Mouse (Mus musculus) heart, postnatal 0 days (tissue): ENCODE results near the gene Pigm. TPM values are rescaled to one million over a fixed set of nuclear protein-coding genes. Genes with fewer than 3 reads are reported as not detected.

Experiments
- ATAC-seq: fragments of 200-750 bp; cut with Nextera tagmentation; 2 replicates; pipeline ENCODE4 v1.8.0; 2017; ENCODE audit warnings: low read depth, moderate number of reproducible peaks, moderate library complexity; ENCODE audit not compliant: insufficient read depth
- DNase-seq: peaks from one replicate; pipeline ENCODE4 v3.0.0-alpha.2; 2016; ENCODE audit warnings: low spot score
- H3K27ac ChIP-seq: fragments of 300-500 bp; sonication (generic); 2 replicates; pipeline ENCODE4 v1.5.1; 2014; ENCODE audit warnings: low read depth, mild to moderate bottlenecking
- H3K27me3 ChIP-seq: fragments of 300-500 bp; sonication (generic); 2 replicates; pipeline ENCODE4 v1.6.1; 2014; ENCODE audit warnings: low read length, mixed read lengths; ENCODE audit not compliant: control insufficient read depth, insufficient read depth
- H3K36me3 ChIP-seq: fragments of 300-500 bp; sonication (generic); replicated peaks from 2 replicates; pipeline ENCODE4 v1.6.1; 2014; ENCODE audit warnings: low read length, mixed read lengths; ENCODE audit not compliant: control insufficient read depth, insufficient read depth
- H3K4me1 ChIP-seq: fragments of 300-500 bp; sonication (generic); 2 replicates; pipeline ENCODE4 v1.6.1; 2014; ENCODE audit warnings: antibody characterized with exemption; ENCODE audit not compliant: control insufficient read depth, insufficient read depth
- H3K4me2 ChIP-seq: fragments of 300-500 bp; sonication (generic); 2 replicates; pipeline ENCODE4 v1.6.1; 2014; ENCODE audit warnings: low read depth, mild to moderate bottlenecking, low read length, moderate library complexity
- H3K4me3 ChIP-seq: fragments of 300-500 bp; sonication (generic); 2 replicates; pipeline ENCODE4 v1.5.1; 2014; ENCODE audit warnings: low read depth, low read length
- H3K9ac ChIP-seq: fragments of 300-500 bp; sonication (generic); replicated peaks from 2 replicates; pipeline ENCODE4 v1.6.1; 2014; ENCODE audit warnings: low read depth, low read length, mixed read lengths
- H3K9me3 ChIP-seq: fragments of 300-500 bp; sonication (generic); replicated peaks from 2 replicates; pipeline ENCODE4 v1.6.1; 2016; ENCODE audit warnings: low read length; ENCODE audit not compliant: control insufficient read depth
- CTCF ChIP-seq: IDR thresholded peaks from 2 replicates; pipeline ENCODE4 v1.5.1; 2016; ENCODE audit warnings: antibody characterized with exemption, control low read depth, low read depth
- EP300 ChIP-seq: IDR thresholded peaks from 2 replicates; pipeline ENCODE4 v1.6.1; 2016; ENCODE audit warnings: antibody characterized with exemption, low read depth
- WGBS: fragments of 180-500 bp; shearing (Covaris S2); extraction: QIAGEN DNeasy Blood & Tissue Kit; methylation state at CpG from one replicate; pipeline ENCODE4 v1.1.7; 2014; 5-methylcytosine and 5-hydroxymethylcytosine counted together
- polyA plus RNA-seq: library from polyadenylated mRNA; unstranded; fragments of >200 nt; fragmentation: Nextera tagmentation; extraction: Ambion mirVana; gene quantifications from 2 replicates; pipeline ENCODE4 v1.2.1, GENCODE M21; 2015
- total RNA-seq: library from RNA; depleted of rRNA; stranded (reverse); fragments of >200 nt; gene quantifications from 2 replicates; pipeline ENCODE4 v1.2.3, GENCODE M21; 2014; ENCODE audit warnings: low replicate concordance

Pigm gene
- total and polyA plus RNA-seq, 2 experiments from 2014 or later = 2.2 to 13.8 TPM

- Histone ChIP-seq H3K4me3 (no peak overlapping the region), H3K4me1 (peaks cover 7% of the 10 kb centered on the region; the same call in 1 of the 2 replicates), H3K9me3 (no peaks in the 10 kb centered on the region), H3K27ac (no peak overlapping the region), H3K36me3 (no peaks in the 10 kb centered on the region), H3K27me3 (no peaks in the 10 kb centered on the region), H3K4me2 (peak overlapping the region; percentile 27; the same call in 1 of the 2 replicates), H3K9ac (no peak overlapping the region)
- TF ChIP-seq CTCF = peak; percentile 44
- no peak for TF ChIP-seq EP300
- DNase-seq (no peak), ATAC-seq (0 out of 2 replicates have a peak, but pooled peaks have one; percentile 39)
- 21% methylated on average over 23 of the region's 23 CpGs for WGBS
These were observed 7.5 kb upstream of the Pigm start for GRCm38 (mm10) chr1:172368768-172369418.

GRCm38 (mm10) chr1:172376758-172377458 is 562 bp downstream of the Pigm start:
- ATAC-seq = peak; percentile 24

DNA sequence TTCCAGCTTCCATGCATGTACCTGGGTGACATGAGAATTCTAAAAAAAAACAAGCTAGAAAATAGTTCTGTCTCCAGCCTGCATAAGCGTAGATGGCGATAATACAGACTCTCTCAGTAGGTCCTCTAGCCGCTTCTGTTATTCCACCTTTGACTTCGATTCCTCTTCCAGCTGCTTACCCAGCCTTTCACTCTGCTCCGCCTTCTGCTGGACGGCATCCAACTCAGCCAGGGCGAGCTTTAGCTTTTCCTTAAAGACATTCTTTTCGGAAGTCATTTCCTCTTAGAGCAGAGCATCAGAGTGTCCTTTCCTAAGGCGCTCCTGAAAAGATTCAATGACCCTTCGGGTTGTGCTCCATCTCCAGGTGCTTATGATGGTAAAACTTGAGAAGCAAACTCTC is 3.7 kb downstream of the Pigm start:
- Histone ChIP-seq H3K4me3 (no peak overlapping the region), H3K36me3 (peaks cover 18% of the 10 kb centered on the region; the same call in 1 of the 2 replicates), H3K9ac (no peak overlapping the region), H3K4me2 (no peak overlapping the region), H3K27ac (no peak overlapping the region), H3K9me3 (no peaks in the 10 kb centered on the region), H3K4me1 (peaks cover 18% of the 10 kb centered on the region), H3K27me3 (no peaks in the 10 kb centered on the region)
- ATAC-seq (no peak), DNase-seq (no peak)
- WGBS = 63% methylated on average over 10 of the region's 10 CpGs
- TF ChIP-seq EP300 (no peak), CTCF (no peak)

More at GRCm38 (mm10) chr1:172376758-172377458, 562 bp downstream of the Pigm start:
- peak overlapping the region; percentile 82 for H3K27ac ChIP-seq
- no peaks in the 10 kb centered on the region for H3K27me3 ChIP-seq
- no peak for TF ChIP-seq EP300
- TF ChIP-seq CTCF = no peak
- H3K4me2 ChIP-seq = peak overlapping the region; percentile 97
- H3K4me3 ChIP-seq = peak overlapping the region; percentile 92
- 0 out of 2 replicates have a peak, but pooled peaks cover 6% of the 10 kb centered on the region for H3K36me3 ChIP-seq
- H3K9me3 ChIP-seq = no peaks in the 10 kb centered on the region
- peak overlapping the region; percentile 76 for H3K9ac ChIP-seq
- DNase-seq = no peak
- WGBS = 2% methylated on average over 56 of the region's 62 CpGs
- H3K4me1 ChIP-seq = peaks cover 18% of the 10 kb centered on the region

- ATAC-seq = no peak
- TF ChIP-seq EP300 (no peak), CTCF (no peak)
- Histone ChIP-seq H3K9ac (no peak overlapping the region), H3K4me2 (no peak overlapping the region), H3K9me3 (no peaks in the 10 kb centered on the region), H3K27ac (no peak overlapping the region), H3K36me3 (peaks cover 18% of the 10 kb centered on the region; the same call in 1 of the 2 replicates), H3K4me1 (peaks cover 18% of the 10 kb centered on the region), H3K4me3 (no peak overlapping the region), H3K27me3 (no peaks in the 10 kb centered on the region)
- WGBS = 96% methylated on average over 1 of the region's 1 CpGs
- DNase-seq = no peak
These were observed 5.7 kb downstream of the Pigm start for GRCm38 (mm10) chr1:172382090-172382489.

GRCm38 (mm10) chr1:172387246-172387645 is 10.9 kb downstream of the Pigm start:
- WGBS = 78% methylated on average over 5 of the region's 5 CpGs
- no peak overlapping the region for H3K4me3 ChIP-seq
- TF ChIP-seq EP300 (no peak), CTCF (no peak)
- no peaks in the 10 kb centered on the region for H3K9me3 ChIP-seq
- peaks cover 12% of the 10 kb centered on the region; the same call in 1 of the 2 replicates for H3K36me3 ChIP-seq
- H3K4me1 ChIP-seq = no peaks in the 10 kb centered on the region
- H3K27ac ChIP-seq = no peak overlapping the region
- DNase-seq (no peak), ATAC-seq (no peak)
- no peak overlapping the region for H3K9ac ChIP-seq
- H3K27me3 ChIP-seq = no peaks in the 10 kb centered on the region
- H3K4me2 ChIP-seq = no peak overlapping the region
